Comparison of ENCODE assay signal across 8 mouse cellular contexts in genomic region chr19:46969286-46969985, GRCm38 (mm10). TPM values are rescaled to one million over a fixed set of nuclear protein-coding genes. Genes with fewer than 3 reads are reported as not detected.
DNase-seq lines count a peak whose midpoint lies in the region; ATAC-seq and TF ChIP-seq lines count a peak whose summit lies in the region.

No protein-coding gene starts in this region.

- no peaks in the 10 kb centered on the region for H3K27me3 ChIP-seq in stomach, embryonic 15.5 days (replicated peaks)
- no peaks in the 10 kb centered on the region for H3K27me3 ChIP-seq in stomach, postnatal 0 days (ENCODE audit: control insufficient read depth, insufficient read depth, low read length)
- no peaks in the 10 kb centered on the region for H3K27me3 ChIP-seq in limb, embryonic 10.5 days (ENCODE audit: low read depth, poor library complexity, severe bottlenecking)

- H3K4me1 ChIP-seq in stomach, embryonic 15.5 days = no peaks in the 10 kb centered on the region
- H3K4me1 ChIP-seq in stomach, postnatal 0 days (replicated peaks; ENCODE audit: control insufficient read depth, insufficient read depth) = no peaks in the 10 kb centered on the region
- peaks cover 8% of the 10 kb centered on the region; the same call in 1 of the 2 replicates for H3K4me1 ChIP-seq in limb, embryonic 10.5 days

- H3K27ac ChIP-seq in stomach, embryonic 15.5 days = 0 out of 2 replicates have a peak overlapping the region, but pooled peaks have one; percentile 64
- no peak overlapping the region; the same call in 1 of the 2 replicates for H3K27ac ChIP-seq in stomach, postnatal 0 days (replicated peaks)
- H3K27ac ChIP-seq in limb, embryonic 10.5 days = no peak overlapping the region

- H3K4me3 ChIP-seq in stomach, embryonic 15.5 days (replicated peaks) = no peak overlapping the region
- no peak overlapping the region for H3K4me3 ChIP-seq in stomach, postnatal 0 days (ENCODE audit: low read depth, low read length)
- no peak overlapping the region for H3K4me3 ChIP-seq in limb, embryonic 10.5 days

- TF ChIP-seq CTCF in stomach, postnatal 0 days (IDR thresholded peaks at IDR 0.05; ENCODE audit: low read depth) = no peak

- no peak overlapping the region for H3K9ac ChIP-seq in stomach, embryonic 15.5 days
- no peak overlapping the region for H3K9ac ChIP-seq in stomach, postnatal 0 days (ENCODE audit: low read length)

- DNase-seq in cerebellum, postnatal 25 days = peak; percentile 40 to 43
- DNase-seq in stomach, postnatal 0 days (ENCODE audit: low spot score) = no peak
- DNase-seq in kidney, postnatal 14 days = peak; percentile 78
- peak; percentile 60 for DNase-seq in telencephalon, adult 2 months (ENCODE audit: low read depth, low spot score)
- DNase-seq in limb, embryonic 10.5 days (ENCODE audit: low spot score) = no peak

- ATAC-seq in cerebellum, adult (ENCODE audit: insufficient number of reproducible peaks, low FRiP score, low TSS enrichment) = no peak
- ATAC-seq in stomach, embryonic 15.5 days (ENCODE audit: insufficient read depth, low FRiP score, low read depth) = no peak
- ATAC-seq in stomach, postnatal 0 days (ENCODE audit: low FRiP score, low TSS enrichment) = no peak
- ATAC-seq in inflammation-experienced regulatory T-cells, adult 6 months = no peak

- H3K36me3 ChIP-seq in stomach, embryonic 15.5 days = no peaks in the 10 kb centered on the region
- no peaks in the 10 kb centered on the region for H3K36me3 ChIP-seq in stomach, postnatal 0 days (ENCODE audit: control insufficient read depth, insufficient read depth, low read length)
- H3K36me3 ChIP-seq in limb, embryonic 10.5 days = no peaks in the 10 kb centered on the region

- H3K4me2 ChIP-seq in stomach, embryonic 15.5 days = no peak overlapping the region
- H3K4me2 ChIP-seq in stomach, postnatal 0 days (replicated peaks; ENCODE audit: low read depth) = no peak overlapping the region

- no peaks in the 10 kb centered on the region for H3K9me3 ChIP-seq in stomach, embryonic 15.5 days
- no peaks in the 10 kb centered on the region for H3K9me3 ChIP-seq in stomach, postnatal 0 days (ENCODE audit: control insufficient read depth, low read length)
- no peaks in the 10 kb centered on the region for H3K9me3 ChIP-seq in limb, embryonic 10.5 days (replicated peaks)

- TF ChIP-seq EP300 in stomach, postnatal 0 days (optimal IDR thresholded peaks at IDR 0.05) = no peak

- 65% methylated on average over 22 of the region's 22 CpGs for WGBS in stomach, embryonic 15.5 days
- WGBS in stomach, postnatal 0 days = 59% methylated on average over 22 of the region's 22 CpGs
- 89% methylated on average over 22 of the region's 22 CpGs for WGBS in limb, embryonic 10.5 days

RNA-seq across cellular contexts. Expression of gene Ina, which starts 45.1 kb away (rescaled TPM):
- 11.9 and 13.7 TPM in 2 replicates for polyA plus RNA-seq in stomach, embryonic 15.5 days (2015; fragmentation: Nextera tagmentation; extraction: Ambion mirVana)
- polyA plus RNA-seq in stomach, postnatal 0 days (2015; fragmentation: Nextera tagmentation; extraction: Ambion mirVana) = 3.5 and 4.2 TPM in 2 replicates
- not detected for polyA plus RNA-seq in inflammation-experienced regulatory T-cells, adult 6 months (2017; shearing (Covaris generic))
- polyA plus RNA-seq in limb, embryonic 10.5 days (2016; fragmentation: Nextera tagmentation; extraction: Ambion mirVana) = 0.11 and 0.15 TPM in 2 replicates

RNA-seq across cellular contexts. Expression of gene Nt5c2, which starts 45.5 kb away (rescaled TPM):
- polyA plus RNA-seq in stomach, embryonic 15.5 days (2015; fragmentation: Nextera tagmentation; extraction: Ambion mirVana) = 69.4 and 76.6 TPM in 2 replicates
- 59.4 and 70.9 TPM in 2 replicates for polyA plus RNA-seq in stomach, postnatal 0 days (2015; fragmentation: Nextera tagmentation; extraction: Ambion mirVana)
- polyA plus RNA-seq in inflammation-experienced regulatory T-cells, adult 6 months (2017; shearing (Covaris generic)) = 10 to 100 TPM; 22.1 to 37.3 (median 31.6) TPM
- 75.4 and 89.8 TPM in 2 replicates for polyA plus RNA-seq in limb, embryonic 10.5 days (2016; fragmentation: Nextera tagmentation; extraction: Ambion mirVana)

Comparison
In these comparisons a context has a peak if more than half of its experiments do, and no peak if none do; other contexts are left out.
1. DNase-seq: peak in cerebellum, postnatal 25 days (2 of 2), kidney, postnatal 14 days (single experiment) and telencephalon, adult 2 months (single experiment); none in stomach, postnatal 0 days (single experiment) and limb, embryonic 10.5 days (single experiment).